In genomic region chr1:106883369-106883768, GRCm38 (mm10) we compare ENCODE assay signal across 18 mouse cellular contexts. TPM values are rescaled to one million over a fixed set of nuclear protein-coding genes. Genes with fewer than 3 reads are reported as not detected.
"Had no signal": no experiment of that assay in that cellular context is flagged by ENCODE, and none has a peak within 500 bp of the region (broad histone marks: within the 10 kb centered on the region; RNA-seq: fewer than 3 reads in every experiment).

No protein-coding gene starts in this region.

- H3K4me3 ChIP-seq: kidney, embryonic 15.5 days; limb, embryonic 13.5 days; midbrain, embryonic 12.5 days; neural tube, embryonic 15.5 days had no signal

- DNase-seq: kidney, postnatal 14 days; left cerebral cortex, postnatal 4 days; lung, adult 18-20 months; lung, postnatal 36 days; thymus, postnatal 25 days had no signal

- H3K4me1 ChIP-seq: kidney, embryonic 15.5 days; limb, embryonic 13.5 days; midbrain, embryonic 12.5 days; neural tube, embryonic 15.5 days had no signal

RNA-seq across cellular contexts. Expression of gene Serpinb5, which starts 22.4 kb away (rescaled TPM):
- total RNA-seq: layer of hippocampus, postnatal 25 days; left cerebral cortex, postnatal 10 days; left cerebral cortex, postnatal 4 days; liver, adult 2 months; megakaryocyte-erythroid progenitor cell, adult 5-6 weeks had no signal
- polyA plus RNA-seq: kidney, adult 2 months; liver, adult 2 months; midbrain, embryonic 12.5 days; midbrain, embryonic 16.5 days; neural tube, embryonic 11.5 days had no signal

RNA-seq across cellular contexts. Expression of gene Serpinb12, which starts 50.9 kb away (rescaled TPM):
- total RNA-seq: left cerebral cortex, postnatal 10 days; left cerebral cortex, postnatal 4 days; liver, adult 2 months; megakaryocyte-erythroid progenitor cell, adult 5-6 weeks had no signal
- polyA plus RNA-seq: kidney, embryonic 15.5 days; large intestine, adult 2 months; liver, adult 2 months; liver, embryonic 14.5 days; midbrain, embryonic 12.5 days; midbrain, embryonic 16.5 days; neural tube, embryonic 11.5 days had no signal
